Mouse (Mus musculus) cortical plate, adult 2 months (tissue): ENCODE results near the gene Tmprss11f. TPM values are rescaled to one million over a fixed set of nuclear protein-coding genes. Genes with fewer than 3 reads are reported as not detected.

Experiments
- H3K27ac ChIP-seq: fragments of 200-500 bp; 2 replicates; pipeline ENCODE4 v1.5.1; 2012; ENCODE audit warnings: low read length, control low read depth, inconsistent platforms; ENCODE audit not compliant: insufficient read depth
- H3K4me1 ChIP-seq: fragments of 200-500 bp; 2 replicates; pipeline ENCODE4 v1.6.1; 2011; ENCODE audit warnings: low read length; ENCODE audit not compliant: control insufficient read depth, insufficient read depth
- H3K4me3 ChIP-seq: fragments of 200-500 bp; 2 replicates; pipeline ENCODE4 v1.5.1; 2011; ENCODE audit warnings: mild to moderate bottlenecking, low read length, control low read depth; ENCODE audit not compliant: insufficient read depth
- CTCF ChIP-seq: fragments of 200-500 bp; IDR thresholded peaks from 2 replicates; pipeline ENCODE4 v1.5.1; 2011; ENCODE audit warnings: mild to moderate bottlenecking, control low read depth, low read length; ENCODE audit not compliant: insufficient read depth; ENCODE audit errors: extremely low read depth
- POLR2A ChIP-seq: fragments of 200-500 bp; IDR thresholded peaks from 2 replicates; pipeline ENCODE4 v1.6.1; 2011; ENCODE audit warnings: mild to moderate bottlenecking, low read length, control low read depth; ENCODE audit not compliant: insufficient read depth; ENCODE audit errors: extremely low read depth
- polyA plus RNA-seq: library from polyadenylated mRNA; depleted of rRNA; stranded (reverse); fragments of >200 nt; gene quantifications from 2 replicates; pipeline ENCODE4 v1.2.3, GENCODE M21; 2012; rRNA removed

Tmprss11f gene
- polyA plus RNA-seq, 1 experiment, result not detected

DNA sequence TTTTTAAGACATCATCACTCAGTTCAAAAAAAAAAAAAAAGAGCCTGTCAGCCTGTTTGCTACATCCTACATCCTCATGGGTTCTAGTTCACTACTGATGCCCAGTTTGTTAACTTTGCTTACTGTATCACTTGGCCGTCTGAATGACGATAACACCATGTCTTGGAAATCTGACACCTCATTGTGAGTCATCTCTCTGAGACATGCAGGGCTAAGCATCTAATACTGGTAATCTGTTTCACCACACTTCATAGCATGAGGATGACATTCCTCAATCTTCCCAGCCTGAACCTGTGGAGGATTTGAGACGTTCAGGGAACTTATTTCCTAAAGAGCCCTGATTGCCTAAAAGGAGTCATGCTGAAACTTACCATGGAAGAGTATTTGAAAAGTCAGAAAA, 91.6 kb downstream of the Tmprss11f start:
- Histone ChIP-seq H3K27ac (no peak overlapping the region), H3K4me1 (no peaks in the 10 kb centered on the region), H3K4me3 (no peak overlapping the region)
- TF ChIP-seq POLR2A, result no peak
- no peak for TF ChIP-seq CTCF

DNA sequence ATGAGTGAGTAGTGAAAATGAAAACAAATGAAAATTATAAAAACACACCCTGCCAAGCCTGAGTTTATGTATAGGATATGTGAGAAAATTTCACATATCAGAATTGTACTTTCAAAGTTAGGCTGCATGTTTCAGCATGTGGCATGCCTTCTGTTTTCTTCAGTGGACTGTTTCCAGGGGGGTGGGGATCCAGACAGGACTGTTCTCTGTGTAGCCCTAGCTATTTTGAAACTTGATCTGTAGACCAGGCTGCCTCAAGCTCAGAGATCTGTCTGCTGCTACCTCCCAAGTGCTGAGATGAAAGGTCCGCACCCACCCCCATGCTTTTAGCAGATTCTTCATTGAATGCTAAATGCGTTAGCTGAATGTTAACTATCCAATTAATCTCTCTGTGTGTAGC, 103.5 kb downstream of the Tmprss11f start:
- Histone ChIP-seq H3K4me3 (no peak overlapping the region), H3K4me1 (no peaks in the 10 kb centered on the region), H3K27ac (no peak overlapping the region)
- TF ChIP-seq CTCF, result no peak
- no peak for TF ChIP-seq POLR2A

DNA sequence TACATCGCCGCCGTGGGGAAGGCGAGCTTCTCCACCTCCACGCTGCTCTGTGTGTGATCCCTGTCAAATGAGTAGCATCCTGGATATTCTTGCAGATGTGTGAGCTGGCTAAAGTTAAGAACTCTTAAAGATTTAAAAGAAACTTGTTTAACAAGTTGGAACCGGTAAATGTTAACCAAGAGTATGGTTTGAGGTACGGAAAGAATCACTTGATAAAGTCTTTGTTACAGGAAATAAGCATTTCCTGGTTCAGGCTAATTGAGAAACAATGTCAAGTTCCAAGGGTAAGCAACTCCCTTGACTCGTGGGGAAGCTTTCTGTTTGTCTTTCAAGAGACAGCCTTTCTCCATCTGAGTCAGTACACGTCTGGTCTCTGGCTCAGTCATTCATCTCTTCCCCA, 113.7 kb downstream of the Tmprss11f start, which contains the start of gene Tmprss11g:
Gene Tmprss11g, minus strand, starts transcription at position 101 of the 400 bp plus-strand sequence.
- Histone ChIP-seq H3K4me3 (no peak within 1 kb of the TSS), H3K27ac (no peak within 1 kb of the TSS), H3K4me1 (no peaks in the 10 kb centered on the region)
- TF ChIP-seq CTCF (no peak), POLR2A (no peak)

DNA sequence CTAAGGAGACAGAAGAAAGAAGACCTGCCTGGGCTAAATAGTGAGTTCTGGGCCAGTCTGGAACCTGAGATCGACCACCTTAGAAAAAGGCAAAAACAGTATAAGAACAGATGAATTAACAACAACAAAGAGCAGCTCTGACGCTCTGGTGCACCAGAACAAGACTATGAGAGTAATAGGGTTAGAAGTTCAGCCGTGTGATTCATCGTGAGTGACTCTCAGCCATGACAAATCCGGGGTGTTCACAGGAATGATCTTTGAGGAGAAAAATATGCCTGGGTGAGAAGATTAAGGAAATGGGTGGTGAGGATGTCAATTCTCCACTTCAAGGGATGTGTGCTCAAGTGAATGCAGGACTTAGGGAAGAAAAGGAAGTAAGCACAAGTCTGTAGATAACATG, 120.7 kb downstream of the Tmprss11f start:
- no peaks in the 10 kb centered on the region for H3K4me1 ChIP-seq
- no peak overlapping the region for H3K4me3 ChIP-seq
- no peak overlapping the region for H3K27ac ChIP-seq
- TF ChIP-seq POLR2A, result no peak

DNA sequence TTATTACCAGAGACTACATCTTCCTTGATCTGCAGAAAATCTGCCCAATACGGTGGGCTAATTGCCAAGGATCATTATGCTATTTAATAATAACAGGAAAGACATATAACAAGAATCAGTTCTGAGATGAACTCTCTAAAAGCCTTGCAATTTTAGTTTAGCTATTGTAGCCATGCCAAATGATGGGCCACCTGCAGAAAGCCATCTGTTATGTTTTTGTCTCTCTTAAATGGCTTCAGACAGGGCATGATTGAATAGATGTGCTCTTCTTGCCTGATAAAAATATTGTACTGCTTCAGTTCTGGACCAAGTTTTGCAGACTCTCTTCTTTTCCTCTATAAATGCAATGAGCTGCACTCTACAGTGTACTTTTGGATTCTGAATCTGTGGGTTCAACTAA, 138.8 kb downstream of the Tmprss11f start:
- Histone ChIP-seq H3K4me1 (no peaks in the 10 kb centered on the region), H3K27ac (no peak overlapping the region), H3K4me3 (no peak overlapping the region)
- no peak for TF ChIP-seq POLR2A
- TF ChIP-seq CTCF, result no peak

DNA sequence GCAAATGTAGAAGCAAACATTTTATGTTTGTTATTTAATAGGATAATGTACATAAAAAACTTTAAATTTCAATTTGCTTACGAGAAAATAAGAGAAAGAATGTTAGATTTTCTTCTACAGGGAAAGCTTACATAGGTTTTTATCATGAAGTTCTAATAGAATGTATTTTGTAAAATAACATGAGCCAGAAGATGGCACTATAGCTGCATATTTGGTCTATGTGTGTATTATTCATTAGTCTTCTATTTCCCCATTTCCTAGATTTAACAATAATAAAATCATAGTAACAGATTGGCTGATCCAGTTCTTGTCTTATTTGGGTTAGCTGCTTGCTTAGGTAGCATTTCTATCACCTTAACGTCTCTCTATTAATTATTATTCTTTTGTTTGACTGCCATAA, 149.7 kb downstream of the Tmprss11f start:
- H3K27ac ChIP-seq, result no peak overlapping the region
- H3K4me1 ChIP-seq, result no peaks in the 10 kb centered on the region
- no peak overlapping the region for H3K4me3 ChIP-seq
- TF ChIP-seq POLR2A (no peak), CTCF (no peak)

DNA sequence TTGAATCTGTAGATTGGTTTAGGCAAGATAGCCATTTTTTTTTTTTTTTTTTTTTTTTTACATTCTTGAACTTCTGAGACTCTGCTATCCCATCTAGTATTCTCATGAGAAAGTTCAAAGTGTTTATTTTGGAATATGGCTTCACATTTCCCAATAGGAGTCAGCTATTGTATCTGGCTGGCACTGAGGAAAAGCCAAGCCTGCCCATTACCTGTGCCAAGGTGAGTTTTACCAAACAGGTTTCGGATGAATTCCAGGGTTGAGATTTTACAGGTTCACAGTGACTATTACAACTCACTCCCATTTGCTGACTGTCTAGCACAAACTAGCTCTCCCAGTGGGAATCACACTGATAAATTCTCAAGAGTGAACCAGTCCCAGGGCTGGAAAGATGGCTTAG, 150.2 kb downstream of the Tmprss11f start:
- no peaks in the 10 kb centered on the region for H3K4me1 ChIP-seq
- no peak overlapping the region for H3K4me3 ChIP-seq
- TF ChIP-seq POLR2A (no peak), CTCF (no peak)
- no peak overlapping the region for H3K27ac ChIP-seq

DNA sequence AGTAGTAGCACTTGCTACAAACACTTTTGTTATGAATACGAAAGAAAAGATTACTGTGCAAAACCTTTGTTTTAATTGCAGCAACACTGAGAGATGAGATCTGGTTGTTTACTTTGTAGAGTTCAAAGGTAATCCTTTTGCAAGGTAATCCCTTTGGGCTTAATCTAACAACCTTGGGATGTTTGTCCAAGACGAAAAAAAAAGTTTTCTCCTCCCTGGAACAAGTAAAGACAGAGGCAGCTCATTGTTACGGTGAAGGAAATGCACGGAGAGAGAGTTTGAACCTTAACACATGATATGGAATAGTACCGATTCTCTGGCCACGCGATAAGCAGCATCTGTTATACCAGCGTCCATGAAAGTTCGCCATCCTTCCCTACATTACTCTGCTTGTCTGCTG, 158.4 kb downstream of the Tmprss11f start:
- Histone ChIP-seq H3K4me1 (no peaks in the 10 kb centered on the region), H3K27ac (no peak overlapping the region), H3K4me3 (no peak overlapping the region)
- TF ChIP-seq POLR2A (no peak), CTCF (no peak)

Other genes with a start within 250 kb of the Tmprss11f start
- gene Tmprss11a, start 163.4 kb downstream of the Tmprss11f start, polyA plus RNA-seq, result 0.04 TPM in 1 of 2 replicates, not detected in the other
- gene Tmprss11g, start 113.8 kb downstream of the Tmprss11f start, polyA plus RNA-seq, result not detected in 2 replicates
- gene Tmprss11b, start 43.9 kb upstream of the Tmprss11f start, polyA plus RNA-seq, result not detected in 2 replicates
- gene Tmprss11e, start 113.4 kb upstream of the Tmprss11f start, polyA plus RNA-seq, result not detected in 2 replicates
- gene Ythdc1, start 171.8 kb upstream of the Tmprss11f start, polyA plus RNA-seq, result 51.6 and 52.7 TPM in 2 replicates